Mouse (Mus musculus) erythroblast, embryonic 14.5 days (primary cell): Measurements from ENCODE around the gene Gm21970.

Experiments
- GATA1 ChIP-seq: IDR thresholded peaks from 2 replicates; pipeline ENCODE4 v1.6.1; 2012; ENCODE audit warnings: low read length, inconsistent platforms, mixed read lengths
- TAL1 ChIP-seq: IDR thresholded peaks from 3 replicates; pipeline ENCODE4 v1.6.1; 2012; ENCODE audit warnings: low read length, inconsistent platforms, mixed read lengths

DNA sequence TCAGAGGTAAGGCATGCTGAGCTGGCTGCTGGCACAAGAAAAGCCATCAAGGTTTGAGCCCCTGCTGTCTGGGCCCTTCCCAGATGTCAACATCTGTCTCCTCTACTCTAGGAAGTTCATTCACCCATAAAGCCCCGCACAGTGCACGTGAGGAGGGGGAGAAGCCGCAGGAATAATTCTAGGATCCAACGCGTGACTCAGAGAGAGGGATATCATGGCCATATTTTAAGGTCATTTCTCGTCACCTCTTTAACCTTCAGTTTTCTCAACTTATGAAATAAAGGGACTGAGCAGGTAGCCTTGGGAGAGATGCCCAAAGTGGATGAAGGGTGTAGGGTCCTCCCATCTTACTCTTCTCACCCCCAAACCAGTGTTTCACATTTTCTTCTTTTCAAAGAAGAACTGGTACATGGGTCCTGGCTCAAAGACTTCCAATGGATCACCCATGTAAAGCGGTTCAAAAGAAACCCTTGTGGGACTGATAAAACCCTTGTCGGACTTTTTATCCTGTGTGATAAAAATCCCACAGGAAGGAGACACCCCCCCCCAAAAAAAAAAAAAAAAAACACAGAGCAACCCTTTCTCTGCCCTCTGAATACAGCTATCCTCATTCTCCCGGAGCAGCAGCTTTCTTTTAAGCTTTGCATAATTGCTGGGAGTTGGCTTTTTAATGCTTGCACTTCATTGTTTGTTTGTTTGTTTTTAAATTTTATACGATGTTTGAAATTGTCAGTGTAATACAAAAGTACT, 13.5 kb downstream of the Gm21970 start:
- TF ChIP-seq GATA1 (no peak), TAL1 (no peak)
